Mouse (Mus musculus) cerebellum, adult 8-10 months (tissue): ENCODE measurements around the gene Zmynd8.

ENCODE experiments used
- DNase-seq: peaks from one replicate; pipeline ENCODE4 v3.0.0; 2022

The Zmynd8 gene

GRCm38 (mm10) chr2:165740982-165741381 lies 157.8 kb downstream of the Zmynd8 start:
- no peak for DNase-seq

DNA sequence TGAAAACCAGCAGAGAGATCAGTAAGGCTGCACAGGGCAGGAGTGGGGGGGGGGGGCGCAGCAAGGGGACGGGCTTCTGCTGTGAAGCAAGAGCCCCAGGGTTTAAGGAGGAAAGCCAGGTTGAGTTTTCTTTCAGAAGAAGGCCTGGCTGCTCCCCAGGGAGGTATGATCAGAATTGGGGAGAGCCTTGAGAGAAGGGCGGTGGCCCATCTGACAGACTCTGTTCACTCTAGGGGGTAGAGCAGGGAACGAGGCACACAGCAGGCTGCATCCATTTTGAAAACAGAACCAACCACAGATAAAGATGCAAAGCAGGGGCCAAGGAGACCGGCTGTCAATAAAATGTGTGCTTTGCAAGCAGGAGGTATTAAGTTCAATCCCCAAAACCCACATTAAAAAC lies 158.4 kb downstream of the Zmynd8 start:
- no peak for DNase-seq

DNA sequence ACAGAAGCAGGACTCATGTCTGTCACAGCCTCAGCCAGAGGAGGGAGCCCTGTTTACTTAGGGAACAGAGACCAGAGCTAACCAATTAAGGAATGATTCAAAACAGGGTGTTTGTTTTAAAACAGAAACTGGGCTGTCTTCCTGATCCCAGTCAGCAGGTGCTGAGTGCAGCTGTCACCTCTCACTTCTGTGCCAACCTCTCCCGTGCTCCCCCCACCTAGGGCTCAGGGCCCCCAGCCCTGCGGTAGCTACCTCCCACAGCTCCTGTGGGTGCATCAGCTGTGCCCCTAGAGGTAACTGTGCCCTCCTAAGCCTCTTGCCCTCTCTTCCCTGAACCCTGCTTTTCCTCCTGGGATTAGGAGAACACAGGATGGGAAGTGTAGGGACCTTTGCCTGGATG lies 162.5 kb downstream of the Zmynd8 start:
- no peak for DNase-seq
